Mouse (Mus musculus) CH12F3 (cell line): ENCODE results near the gene Smtnl1.

Experiments
- in situ Hi-C: fragments of 300-500 bp; cut with MboI; formaldehyde crosslinking; loops from 2 replicates; pipeline ENCODE4 v1.14.3; 2020; ENCODE audit warnings: low sequenced_read_pairs

Smtnl1 gene

DNA sequence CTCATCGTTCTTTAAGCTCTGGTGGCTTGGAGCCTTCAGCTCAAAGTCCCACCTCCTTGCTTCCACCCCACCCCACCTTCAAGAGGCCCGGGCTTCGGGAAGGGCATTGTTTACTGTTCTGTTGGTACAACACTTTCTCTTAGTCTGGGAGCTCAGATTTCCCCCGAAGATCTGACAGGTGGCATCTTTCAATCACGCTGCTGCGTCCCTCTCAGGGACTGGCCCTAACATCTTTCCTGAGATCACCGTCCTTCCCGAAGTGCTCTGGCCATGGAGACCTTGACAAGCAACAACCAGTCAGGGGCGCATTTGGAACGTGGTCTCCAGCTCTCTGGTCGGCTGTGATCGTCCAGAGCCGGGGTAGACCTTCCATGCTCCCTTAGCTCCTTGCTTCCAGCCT is at the start of gene Smtnl1:
Gene Smtnl1 (minus strand): TSS at position 101 of the 400 bp plus-strand sequence.
- in situ Hi-C loops: no loop called here

DNA sequence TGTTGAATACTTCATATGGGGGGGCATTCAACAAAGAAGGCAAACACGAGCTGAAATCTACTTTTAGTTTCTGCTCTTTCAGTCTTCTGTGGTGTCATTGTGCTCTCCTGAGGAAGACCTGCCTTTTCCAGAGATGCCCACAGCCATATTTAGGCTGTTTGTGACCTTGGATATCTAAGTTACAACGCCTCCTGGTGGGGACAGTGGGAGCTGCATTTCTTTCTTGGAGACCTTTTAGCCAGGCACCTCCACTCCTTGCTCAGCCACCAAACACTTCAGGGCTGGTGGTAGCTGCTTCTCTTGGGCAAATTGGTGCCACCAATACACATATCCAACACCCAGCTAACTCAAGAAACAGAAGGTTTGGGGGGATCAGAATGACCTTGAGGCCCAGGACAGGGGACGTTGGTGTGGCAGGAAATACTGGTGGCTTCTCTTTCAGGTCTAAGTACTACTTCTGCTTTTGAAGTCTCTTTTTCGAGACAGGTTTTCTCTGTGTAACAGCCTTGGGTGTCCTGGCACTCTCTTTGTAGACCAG is 48.2 kb upstream of the Smtnl1 start:
- in situ Hi-C loops: no loop called here

DNA sequence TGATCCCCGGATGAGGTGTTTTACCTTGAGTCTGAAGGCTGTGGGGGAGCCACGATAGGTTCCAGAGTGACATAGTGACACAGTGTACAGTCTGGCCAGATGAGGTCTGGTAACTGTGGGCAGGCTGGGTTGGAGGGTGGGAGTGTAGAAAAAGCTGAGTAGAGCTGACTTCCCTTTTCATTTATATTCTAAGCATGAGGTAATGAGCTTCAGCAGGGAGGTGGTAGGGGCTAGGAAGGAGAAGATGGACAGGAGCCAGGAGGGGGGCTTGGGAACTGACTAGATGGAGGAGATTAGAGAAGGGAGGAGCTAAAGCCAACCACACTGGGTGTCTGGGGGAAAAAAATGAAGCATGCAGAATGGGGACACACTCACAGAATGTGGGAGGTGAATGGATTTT is 46.5 kb upstream of the Smtnl1 start:
- in situ Hi-C loops: no loop called here

DNA sequence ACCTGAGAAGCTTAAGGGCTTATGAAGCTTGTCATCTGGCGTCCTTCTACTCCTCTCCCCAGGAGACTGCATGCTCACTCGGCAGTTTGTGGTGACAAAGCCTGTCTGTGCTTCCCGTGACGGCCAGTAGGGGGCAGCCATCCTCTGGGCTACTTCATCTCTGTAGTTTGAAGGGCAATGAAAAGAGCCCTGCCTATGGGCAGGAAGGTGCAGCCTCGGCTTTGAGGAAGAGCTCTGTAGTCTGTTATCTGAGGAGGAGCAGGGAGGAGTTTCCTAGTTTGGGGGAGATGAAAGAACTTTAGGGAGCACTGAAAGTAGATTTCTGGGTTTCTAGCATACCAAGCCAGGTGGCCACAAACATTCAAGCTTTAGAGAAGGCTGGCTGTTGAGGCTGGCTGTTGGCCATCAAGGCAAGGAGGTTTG is 46.1 kb upstream of the Smtnl1 start:
- in situ Hi-C loops: no loop called here

DNA sequence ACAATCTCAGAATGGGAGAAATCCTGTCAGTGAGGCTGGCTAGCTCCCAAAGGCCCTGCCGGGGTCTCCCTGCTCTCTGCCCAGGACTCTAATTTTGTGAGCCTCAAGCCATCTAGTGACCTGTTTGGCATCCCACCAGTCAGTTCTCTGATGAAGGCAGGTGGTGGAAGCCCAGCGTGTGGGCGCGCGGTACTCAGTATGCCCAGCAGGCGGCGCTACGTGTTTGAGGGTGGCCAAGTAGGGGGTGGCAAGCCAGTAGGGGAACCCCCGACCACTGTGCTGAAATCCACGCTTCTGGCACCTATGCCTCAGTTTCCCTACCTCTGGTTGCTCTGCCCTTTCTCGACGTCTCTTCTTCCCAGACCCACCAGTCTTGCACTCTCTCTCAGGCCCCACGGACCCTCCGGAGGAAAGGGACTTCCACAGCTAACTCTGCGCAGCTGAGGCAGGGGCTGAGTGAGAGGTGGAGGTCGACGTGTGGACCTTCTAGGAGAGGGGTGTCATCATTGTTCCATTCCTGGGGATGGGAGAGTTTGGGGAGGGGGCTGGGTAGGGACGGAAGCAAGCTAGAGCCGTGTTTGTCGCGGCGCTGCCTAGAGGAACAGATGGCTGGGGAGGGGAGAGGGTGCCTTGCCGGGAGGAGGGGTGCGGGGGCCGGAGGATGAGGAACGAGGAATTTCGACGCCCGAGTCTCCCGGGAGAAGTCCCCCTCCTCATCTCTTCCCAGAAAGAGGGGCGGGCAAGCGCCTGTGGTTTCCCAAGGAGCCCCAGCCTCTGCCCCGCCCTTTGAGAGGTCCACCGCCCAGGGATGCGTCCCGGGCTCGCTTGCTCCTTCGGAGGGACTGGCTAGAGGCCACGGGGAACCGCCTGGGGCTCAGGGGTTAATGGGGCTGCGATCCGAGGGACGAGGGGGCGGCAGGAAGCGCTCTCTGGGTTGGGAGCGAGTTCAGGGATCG is 43.4 kb upstream of the Smtnl1 start:
- in situ Hi-C loops: no loop called here

DNA sequence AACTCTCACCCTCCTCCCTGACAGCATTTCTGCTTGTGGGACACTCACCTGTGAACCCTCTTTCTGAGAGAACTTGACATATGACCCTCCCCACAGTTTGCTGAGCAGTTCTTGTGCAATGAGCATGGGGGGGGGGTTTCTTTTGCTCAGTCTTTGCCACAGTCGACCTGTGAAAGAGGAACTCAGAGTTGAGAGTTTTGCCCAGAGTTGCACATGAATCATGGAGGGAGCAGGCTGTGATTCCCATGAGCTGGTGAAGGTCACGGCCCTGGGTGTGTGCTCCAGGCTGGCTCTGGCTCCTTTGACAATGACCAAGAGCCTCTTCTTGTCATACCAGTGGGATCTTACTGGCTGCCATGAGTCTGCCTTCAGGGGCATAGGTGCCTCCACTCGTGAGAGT is 39.8 kb upstream of the Smtnl1 start:
- in situ Hi-C loops: no loop called here

DNA sequence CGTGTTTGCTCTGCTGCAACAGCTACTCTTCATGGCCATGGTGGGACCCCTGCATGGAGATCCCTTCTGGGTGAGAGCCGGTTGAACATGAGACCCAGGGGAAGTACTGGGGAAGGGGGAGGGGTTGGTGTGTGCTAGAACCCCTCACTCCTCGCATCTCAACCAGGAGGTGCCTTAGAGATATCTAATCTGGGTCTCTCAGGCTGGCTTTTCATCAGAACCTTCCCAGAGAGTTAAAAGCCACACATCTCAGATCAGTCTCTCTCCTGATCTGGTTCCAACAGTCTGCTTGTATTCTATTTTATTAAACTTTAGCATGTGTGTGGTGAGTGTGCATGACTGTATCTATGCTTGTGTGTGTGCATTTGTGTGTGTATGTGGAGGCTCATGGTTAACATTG is 39.0 kb upstream of the Smtnl1 start:
- in situ Hi-C loops: no loop called here

DNA sequence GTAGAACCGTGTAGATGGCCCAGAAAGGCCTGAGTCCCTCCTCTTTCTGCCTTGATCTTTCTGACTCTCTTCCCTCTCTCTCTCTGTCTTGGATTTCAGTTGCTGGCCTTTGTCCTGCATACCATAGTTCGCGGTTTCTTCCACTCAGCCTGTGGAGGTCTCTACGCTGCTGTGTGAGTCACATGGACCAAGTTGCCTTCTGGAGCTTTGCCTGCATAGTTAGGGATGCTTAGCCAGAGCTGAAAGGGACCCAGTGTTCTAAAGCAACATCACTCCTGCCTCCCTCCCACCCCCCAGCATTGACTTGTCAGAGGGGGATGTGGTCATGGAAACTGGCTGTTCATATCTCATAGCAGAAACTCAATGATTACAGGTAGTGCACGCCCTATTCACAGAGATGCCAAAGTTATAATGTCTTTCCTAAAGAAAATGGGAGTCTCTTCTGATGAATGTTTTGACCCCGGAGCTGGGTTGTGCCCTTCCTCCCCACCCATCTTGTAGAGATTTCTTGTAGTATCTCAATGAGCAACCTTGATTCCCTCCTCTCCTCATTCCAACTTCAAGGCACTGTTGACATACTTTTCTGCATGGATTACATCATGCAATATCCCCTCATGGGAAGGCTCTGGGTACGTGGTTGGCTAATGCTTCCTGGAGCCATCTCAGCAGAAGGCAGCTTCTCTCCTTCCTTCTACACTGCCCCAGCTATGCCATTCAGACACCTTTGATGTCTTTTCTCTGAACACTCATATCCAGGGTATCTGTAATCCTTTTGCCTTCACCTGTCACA is 37.7 kb upstream of the Smtnl1 start:
- in situ Hi-C loops: no loop called here

DNA sequence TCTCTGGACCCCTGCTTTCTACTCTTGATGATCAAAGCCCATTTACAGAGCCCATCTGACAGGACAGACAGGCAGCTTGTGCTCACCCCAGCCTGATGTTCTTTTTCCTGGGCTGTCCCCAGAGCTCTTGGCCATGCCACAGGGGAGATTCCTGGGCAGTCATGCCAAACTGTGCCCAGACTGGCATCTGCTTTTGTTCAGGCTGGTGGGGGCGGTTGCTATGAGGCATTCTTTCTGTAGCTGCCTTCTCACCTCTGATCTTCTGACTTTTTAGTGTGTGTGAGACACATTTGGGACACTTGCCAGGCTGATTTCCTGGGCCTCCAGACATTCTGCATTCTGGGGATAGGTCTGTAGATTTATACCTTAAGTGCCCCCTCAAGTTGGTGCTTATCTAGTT is 36.1 kb upstream of the Smtnl1 start:
- in situ Hi-C loops: no loop called here

DNA sequence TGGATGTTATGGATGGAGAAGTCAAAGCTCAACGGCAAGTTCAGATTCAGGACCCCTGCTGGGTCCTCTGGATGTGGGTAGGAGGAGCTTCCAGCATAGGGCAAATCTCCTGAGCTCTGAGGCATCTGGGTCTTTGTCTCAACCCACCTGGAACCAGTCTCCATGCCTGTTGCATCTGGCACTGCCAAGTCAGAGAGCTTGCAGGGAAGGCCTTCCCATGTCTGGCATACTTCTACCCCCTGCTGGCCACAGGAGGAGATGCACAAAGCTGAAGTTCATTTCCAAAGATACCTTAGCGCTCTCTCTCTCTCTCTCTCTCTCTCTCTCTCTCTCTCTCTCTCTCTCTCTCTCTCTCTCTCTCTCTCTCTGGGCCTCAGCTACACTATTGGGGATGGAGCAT is 33.3 kb upstream of the Smtnl1 start:
- in situ Hi-C loops: no loop called here

DNA sequence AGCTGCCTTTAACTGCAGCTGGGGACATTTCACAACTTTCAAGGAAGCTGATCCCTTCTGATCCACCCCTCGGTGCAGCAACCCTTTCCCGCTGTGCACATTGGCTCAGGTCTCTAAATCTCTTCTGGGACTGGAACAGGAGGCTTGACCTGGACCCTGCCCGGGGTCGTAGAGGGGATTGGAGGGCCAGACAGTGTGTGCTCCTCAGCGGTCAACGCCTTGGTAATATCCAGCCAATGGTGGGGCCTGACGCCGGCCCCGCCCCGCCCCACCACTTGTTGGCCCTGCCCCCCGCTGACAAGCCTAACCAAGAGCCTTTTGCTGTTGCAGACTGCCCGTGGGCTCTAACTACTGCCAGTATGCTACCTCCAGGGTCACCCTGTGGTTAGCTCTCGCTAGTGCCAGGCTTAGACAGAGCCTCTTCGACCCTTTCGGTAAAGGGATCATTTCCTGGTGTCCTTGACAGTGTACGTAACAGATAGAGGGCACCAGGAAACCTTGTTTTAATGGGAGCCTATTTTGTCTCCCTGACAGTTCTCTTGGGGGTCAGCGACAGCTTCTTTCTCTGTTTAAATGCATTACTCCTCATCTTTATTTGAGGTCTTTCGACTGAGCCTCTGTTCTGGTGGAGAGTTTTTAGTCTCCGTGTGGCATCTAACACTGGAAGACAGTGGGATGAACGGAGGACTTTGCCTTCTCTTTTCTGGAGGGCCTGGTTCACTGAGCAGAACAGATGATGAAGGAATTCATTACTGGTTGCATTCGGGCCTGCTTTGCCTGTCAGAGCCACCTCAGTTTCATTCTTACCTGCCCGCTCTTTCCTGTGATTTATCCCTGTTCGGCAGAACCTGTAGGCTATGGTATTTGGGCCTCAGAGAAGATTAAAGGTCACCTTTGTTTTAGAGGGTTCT is 28.9 kb upstream of the Smtnl1 start:
- in situ Hi-C loops: no loop called here

DNA sequence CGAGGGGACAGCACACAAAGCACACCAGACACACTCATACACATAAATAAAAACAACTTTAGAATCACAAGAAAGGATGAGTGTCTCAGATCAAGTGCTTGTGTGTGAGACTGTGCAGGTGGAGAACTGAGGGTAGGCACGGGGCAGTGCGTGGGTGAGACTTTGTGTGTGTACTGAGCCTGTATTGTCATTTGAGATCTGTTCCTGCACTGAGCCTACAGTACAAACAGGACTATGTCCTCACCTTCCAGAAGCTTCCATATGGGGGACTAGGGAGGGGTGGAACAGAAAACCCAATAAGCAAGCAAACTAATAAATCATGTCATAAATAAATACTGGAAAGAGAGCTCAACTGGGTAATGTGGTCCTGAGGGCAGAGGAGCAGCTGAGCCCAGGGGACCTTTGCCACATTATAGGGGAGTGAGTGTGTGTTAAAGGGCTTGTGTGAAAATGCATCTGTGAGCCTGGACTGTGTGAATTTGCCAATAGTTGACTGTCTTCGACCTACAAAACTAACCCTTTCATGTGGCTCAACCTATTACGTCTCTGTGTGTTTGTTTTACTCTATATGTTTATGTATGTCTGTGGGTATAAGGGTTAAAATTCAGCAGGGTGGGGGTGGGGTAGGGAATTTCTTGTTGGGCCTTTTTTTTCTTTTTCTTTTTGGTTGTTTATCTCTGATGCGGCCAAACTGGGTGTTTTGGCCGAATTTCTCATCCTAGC is 28.1 kb upstream of the Smtnl1 start:
- in situ Hi-C loops: no loop called here

DNA sequence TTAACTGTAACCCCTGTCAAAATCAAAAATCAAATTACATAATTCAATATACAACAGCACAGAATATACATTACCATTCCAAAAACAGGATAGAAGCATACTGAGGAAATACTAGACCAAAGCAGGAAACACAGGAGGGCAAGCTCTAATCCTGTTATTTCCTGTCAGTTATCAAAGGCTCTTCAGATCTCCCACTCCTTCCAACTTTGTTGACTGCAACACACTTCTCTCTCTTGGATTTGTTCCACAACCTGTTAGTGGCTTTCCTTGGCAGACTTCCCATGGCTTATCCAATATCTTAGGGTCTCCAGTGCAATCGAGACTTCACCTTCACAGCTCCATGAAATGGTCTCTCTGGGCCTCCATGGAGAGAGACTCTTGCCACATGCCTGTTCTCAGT is 22.8 kb upstream of the Smtnl1 start:
- in situ Hi-C loops: no loop called here

DNA sequence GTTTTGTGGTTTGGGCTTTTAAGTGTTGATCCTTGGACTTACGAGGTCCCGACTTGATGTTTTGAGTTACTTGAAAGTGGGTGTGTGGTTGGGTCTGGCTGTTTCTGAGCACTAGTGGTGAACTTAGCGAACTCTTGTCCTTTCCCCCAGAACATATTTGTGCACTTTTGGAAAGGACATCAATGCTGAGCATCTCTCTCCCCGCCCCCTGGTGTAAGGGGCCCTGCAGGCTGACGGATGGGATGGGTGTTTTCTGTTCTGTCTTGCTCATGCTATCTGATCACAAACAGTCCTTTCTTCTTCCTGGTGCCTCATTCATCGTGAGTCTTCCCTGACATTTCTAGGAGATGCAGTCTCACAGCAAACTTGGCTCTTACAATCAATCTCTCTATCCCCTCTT is 21.2 kb upstream of the Smtnl1 start:
- in situ Hi-C loops: no loop called here

DNA sequence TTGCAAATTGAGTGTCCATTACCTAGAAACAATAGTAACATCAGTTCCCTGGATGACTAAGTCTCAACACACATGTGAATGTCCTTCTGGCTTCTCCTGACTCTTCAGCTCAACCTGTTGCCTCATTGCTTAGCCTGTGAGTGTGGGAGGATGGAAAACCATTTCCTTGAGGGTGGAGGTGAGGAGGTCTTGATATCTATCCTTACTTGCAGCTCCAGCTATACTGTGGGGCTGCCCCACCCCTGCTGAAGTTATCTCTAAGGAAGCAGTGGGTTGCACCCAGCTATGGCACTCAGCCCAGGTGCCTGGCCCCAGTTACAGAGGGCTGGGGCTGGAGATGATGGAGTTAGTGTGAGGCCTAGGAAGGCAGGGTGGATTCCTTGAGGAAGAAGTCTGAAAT is 19.5 kb upstream of the Smtnl1 start:
- in situ Hi-C loops: no loop called here

DNA sequence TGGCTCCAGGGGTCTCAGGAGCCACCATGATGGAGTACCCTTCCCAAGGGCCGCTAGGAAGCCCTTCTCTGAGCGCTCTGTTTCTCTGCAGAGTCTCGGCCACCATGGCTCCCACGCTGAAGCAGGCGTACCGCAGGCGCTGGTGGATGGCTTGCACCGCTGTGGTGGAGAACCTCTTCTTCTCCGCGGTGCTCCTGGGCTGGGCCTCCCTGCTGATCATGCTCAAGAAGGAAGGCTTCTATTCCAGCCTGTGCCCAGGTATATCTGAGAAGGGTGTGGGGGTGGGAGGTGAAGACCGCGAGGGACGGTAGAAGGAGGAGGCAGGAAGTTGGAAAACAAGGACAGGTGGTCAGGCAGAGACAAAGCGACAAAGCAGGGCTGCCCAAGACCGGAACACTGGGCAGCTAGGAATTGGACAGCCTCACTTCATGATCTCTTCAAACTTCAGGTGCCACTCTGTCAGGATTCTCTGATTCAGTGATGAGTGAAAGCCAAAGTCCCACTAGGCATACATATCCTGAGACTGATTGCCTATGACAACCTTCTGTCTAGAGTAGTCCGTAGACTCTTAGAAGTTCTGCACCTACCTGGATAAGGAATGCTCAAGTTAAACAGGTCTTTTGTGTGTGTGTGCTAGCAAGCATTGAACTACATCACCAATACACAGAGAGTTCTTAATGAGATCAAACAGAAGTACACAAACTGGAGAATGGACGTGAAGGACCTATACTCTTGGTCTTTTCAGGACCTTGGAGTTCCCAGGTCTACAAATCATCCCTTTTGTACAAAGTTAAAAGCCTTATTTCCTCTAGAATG is 18.5 kb upstream of the Smtnl1 start:
- in situ Hi-C loops: no loop called here

DNA sequence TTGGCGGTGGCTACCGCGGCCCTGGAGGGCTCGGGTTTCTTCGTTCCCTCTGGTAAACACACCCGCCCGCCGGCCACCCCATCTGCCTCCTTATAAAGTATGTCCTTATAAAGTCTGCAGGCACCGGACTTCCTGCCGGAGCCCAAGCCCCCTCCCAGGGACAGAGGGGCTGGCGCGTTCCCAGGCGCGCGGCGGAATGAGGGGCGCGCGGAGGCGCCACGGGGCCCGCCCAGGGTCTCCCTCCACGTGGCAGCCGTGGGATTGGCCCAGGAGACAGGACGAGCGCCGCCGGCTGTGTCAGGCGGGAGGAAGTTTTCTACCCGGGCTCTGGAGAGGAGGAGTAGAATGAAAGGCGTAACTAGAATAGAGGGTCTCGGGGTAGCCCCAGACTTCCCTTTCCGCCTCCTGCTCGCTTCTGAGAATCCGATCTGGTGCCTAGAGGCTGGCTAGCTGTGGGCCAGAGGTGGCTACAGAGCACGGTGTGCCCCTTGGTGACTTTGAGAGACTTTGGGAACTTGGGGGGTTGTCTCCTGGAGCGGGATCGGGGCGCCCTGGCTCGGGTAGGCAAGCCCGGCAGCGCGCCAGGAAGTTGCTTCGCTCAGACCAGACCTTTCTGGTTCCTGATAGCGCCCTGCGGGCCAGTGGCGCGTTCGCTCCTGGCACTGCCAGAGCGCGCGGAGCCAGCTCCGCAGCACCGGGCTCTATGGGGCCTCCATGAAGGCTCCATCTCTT is 17.7 kb upstream of the Smtnl1 start:
- in situ Hi-C loops: no loop called here
